Mouse (Mus musculus): Measurements from ENCODE around the gene Lsm6.

GRCm38 (mm10) chr8:78759139-78759538 is 61.8 kb downstream of the Lsm6 start:
- no peak for TF ChIP-seq CTCF (IDR thresholded peaks at IDR 0.05; ENCODE audit: borderline replicate concordance, insufficient read depth, low read depth, low read length)
- TF ChIP-seq POLR2A (IDR thresholded peaks at IDR 0.05; ENCODE audit: borderline replicate concordance, insufficient read depth, low read length) = no peak
